Mouse (Mus musculus): ENCODE measurements at regions not wholly inside any gene's neighbourhood (a gene's known extent, or its start where the extent isn't known, plus 50 kb on each side); places are given as distances from the start of the nearest gene placed in this dataset.
"Not testable (repeated sequence)": the region's sequence is repeated elsewhere in the genome, so short reads cannot be mapped to it uniquely, and the experiment has no call there.

DNA sequence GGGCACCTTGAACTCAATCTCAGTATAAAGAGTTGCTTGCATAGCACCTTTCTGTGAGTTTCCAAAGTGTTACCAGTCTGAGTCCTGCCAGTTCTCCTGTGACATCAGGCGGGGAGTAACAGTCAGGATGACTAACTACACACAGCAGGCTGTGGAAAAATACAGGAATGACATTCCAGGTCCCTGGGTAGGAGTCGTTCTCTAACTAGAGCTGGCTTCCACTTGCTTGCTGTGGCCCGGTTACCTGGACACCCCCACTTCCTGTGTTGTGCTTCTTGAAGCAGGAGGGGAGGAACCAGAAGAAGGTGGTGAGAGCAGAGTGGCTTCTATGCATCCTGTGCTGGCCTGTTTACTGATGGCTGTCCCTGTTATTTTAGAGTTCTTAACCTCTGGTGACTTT is 81.0 kb downstream of the Btg1 start:
- WGBS: 46% methylated on average over 3 of the region's 3 CpGs
- H3K4me3 ChIP-seq (replicated peaks; ENCODE audit: extremely low read depth, low read depth, low read length): no peak overlapping the region
- DNase-seq: no peak
- no peaks in the 10 kb centered on the region; the same call in 1 of the 2 replicates for H3K4me1 ChIP-seq (ENCODE audit: control insufficient read depth, insufficient read depth, low read length)
- TF ChIP-seq POLR2A (IDR thresholded peaks at IDR 0.05; ENCODE audit: borderline replicate concordance, extremely low read depth, low read depth, low read length): no peak
- TF ChIP-seq CTCF (IDR thresholded peaks at IDR 0.05; ENCODE audit: insufficient read depth, low read length): no peak

DNA sequence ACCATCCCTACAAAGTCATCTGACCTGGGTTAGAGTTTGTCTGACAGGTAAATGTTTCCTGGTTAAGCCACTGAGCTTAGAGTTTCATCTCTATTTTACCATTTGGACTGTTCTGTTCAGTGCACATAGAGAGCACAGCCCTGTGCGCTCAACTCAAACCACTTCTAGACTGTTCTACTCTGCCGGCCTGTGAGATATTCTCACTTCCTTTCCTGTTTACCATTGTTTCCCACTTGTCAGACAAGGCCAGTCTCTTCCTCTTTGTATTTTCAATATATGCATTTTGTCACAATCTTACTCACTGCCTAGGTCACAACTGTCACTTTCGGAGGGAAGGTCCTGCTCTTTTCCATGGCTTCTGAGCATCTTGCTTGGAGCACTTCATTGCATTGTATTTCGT is 89.8 kb downstream of the Btg1 start:
- WGBS: 79% methylated on average over 4 of the region's 4 CpGs
- DNase-seq: no peak
- H3K4me1 ChIP-seq (ENCODE audit: control insufficient read depth, insufficient read depth, low read length): peaks cover 5% of the 10 kb centered on the region
- no peak overlapping the region for H3K4me3 ChIP-seq (replicated peaks; ENCODE audit: extremely low read depth, low read depth, low read length)
- no peak for TF ChIP-seq POLR2A (IDR thresholded peaks at IDR 0.05; ENCODE audit: borderline replicate concordance, extremely low read depth, low read depth, low read length)
- no peak for TF ChIP-seq CTCF (IDR thresholded peaks at IDR 0.05; ENCODE audit: insufficient read depth, low read length)

DNA sequence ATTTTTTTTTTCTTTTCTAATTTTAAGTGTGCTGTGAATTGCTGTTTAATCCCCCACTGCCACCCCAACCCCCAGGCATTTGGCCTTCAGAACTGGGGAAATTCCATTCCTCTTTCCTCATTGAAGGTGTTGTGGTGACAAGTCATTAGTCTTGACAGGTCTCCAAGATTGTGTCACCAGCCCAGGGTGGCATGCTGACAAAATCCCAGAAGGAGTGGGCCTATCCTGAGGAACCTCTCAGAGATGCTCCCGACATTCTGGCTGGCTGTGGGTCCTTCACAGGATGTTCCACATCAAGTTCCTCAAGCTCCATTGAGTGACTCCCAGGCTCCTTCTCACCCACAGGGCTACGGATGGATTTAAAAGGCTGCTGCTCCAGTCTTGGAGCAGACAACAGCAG is 91.7 kb downstream of the Btg1 start:
- no peak for TF ChIP-seq POLR2A (IDR thresholded peaks at IDR 0.05; ENCODE audit: borderline replicate concordance, extremely low read depth, low read depth, low read length)
- TF ChIP-seq CTCF (IDR thresholded peaks at IDR 0.05; ENCODE audit: insufficient read depth, low read length): no peak
- H3K4me3 ChIP-seq (replicated peaks; ENCODE audit: extremely low read depth, low read depth, low read length): no peak overlapping the region
- WGBS: 47% methylated on average over 2 of the region's 2 CpGs
- H3K4me1 ChIP-seq (ENCODE audit: control insufficient read depth, insufficient read depth, low read length): peaks cover 5% of the 10 kb centered on the region
- peak; percentile 40 for DNase-seq

DNA sequence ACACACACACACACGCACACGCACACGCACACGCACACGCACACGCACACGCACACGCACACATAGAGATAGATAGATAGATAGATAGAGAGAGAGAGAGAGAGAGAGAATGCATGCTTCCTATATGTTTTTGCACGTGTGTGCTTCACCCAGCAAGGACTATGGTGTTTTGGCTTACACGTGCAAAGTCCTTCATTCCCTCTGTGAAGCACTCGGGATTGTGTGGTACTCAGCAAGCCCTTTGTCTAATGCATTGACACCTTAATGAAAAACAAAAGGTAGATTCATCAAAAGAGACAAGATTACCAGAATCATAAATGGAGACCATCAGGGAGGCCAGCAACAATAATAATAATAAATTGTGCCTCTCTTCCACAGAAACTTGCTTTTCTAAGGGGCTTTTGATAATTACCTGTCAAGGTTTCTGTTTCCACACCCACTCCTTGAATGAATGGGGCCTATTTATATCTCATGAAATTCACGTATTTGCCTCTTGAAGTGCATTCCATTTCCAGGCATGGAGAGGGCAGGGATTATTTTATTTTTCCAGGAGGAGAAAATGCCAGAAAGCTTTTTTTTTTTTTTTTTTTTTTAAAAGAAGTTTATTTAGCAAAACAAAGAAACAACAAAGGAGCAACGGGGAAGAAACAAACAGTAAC is 93.0 kb downstream of the Btg1 start:
- WGBS: 79% methylated on average over 13 of the region's 13 CpGs
- TF ChIP-seq POLR2A (IDR thresholded peaks at IDR 0.05; ENCODE audit: borderline replicate concordance, extremely low read depth, low read depth, low read length): no peak
- no peak for TF ChIP-seq CTCF (IDR thresholded peaks at IDR 0.05; ENCODE audit: insufficient read depth, low read length)
- Histone ChIP-seq H3K4me3 (replicated peaks; ENCODE audit: extremely low read depth, low read depth, low read length) (no peak overlapping the region), H3K4me1 (ENCODE audit: control insufficient read depth, insufficient read depth, low read length) (peaks cover 1% of the 10 kb centered on the region)
- no peak for DNase-seq

DNA sequence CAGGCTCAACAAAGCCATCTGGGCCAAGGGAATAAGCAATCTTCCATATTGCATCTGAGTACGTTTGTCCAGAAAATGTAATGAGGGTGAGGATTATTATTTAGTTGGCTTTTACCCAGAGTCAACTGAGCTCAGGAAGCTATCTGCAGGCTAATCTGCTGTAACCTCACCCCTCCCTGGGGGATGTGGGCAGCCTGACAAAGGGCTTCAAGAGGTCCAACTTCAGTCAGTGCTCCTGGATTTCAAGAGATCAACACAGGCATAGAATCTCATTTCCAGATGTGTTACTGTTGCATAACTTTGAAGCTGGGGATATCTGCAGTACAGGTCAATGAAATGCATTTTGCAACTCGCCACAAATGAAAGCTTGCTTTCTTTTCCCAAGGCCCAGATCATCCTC is 95.2 kb downstream of the Btg1 start:
- no peak for DNase-seq
- no peak for TF ChIP-seq CTCF (IDR thresholded peaks at IDR 0.05; ENCODE audit: insufficient read depth, low read length)
- no peak for TF ChIP-seq POLR2A (IDR thresholded peaks at IDR 0.05; ENCODE audit: borderline replicate concordance, extremely low read depth, low read depth, low read length)
- 58% methylated on average over 2 of the region's 2 CpGs for WGBS
- Histone ChIP-seq H3K4me3 (replicated peaks; ENCODE audit: extremely low read depth, low read depth, low read length) (no peak overlapping the region), H3K4me1 (ENCODE audit: control insufficient read depth, insufficient read depth, low read length) (no peaks in the 10 kb centered on the region; the same call in 1 of the 2 replicates)

DNA sequence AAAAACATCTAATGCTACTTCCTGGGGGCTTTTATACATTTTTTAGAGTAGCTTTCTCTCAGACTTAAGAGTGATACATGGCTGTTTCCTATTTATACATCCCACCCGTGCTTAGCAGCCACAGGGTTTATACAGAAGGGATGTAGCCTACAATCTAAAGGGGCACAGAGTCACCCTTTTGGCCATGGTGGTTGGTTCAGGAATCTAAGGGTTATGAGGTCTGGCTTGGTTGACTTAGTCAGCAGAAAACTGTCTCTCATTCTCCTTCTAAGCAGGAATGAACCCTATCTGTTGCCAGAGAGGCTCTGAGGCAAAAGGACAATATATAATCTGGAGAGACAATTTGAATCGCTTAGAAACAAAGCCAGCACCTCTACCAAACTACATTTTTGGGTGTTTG is 97.9 kb downstream of the Btg1 start:
- Histone ChIP-seq H3K4me1 (ENCODE audit: control insufficient read depth, insufficient read depth, low read length) (no peaks in the 10 kb centered on the region), H3K4me3 (replicated peaks; ENCODE audit: extremely low read depth, low read depth, low read length) (no peak overlapping the region)
- no peak for TF ChIP-seq POLR2A (IDR thresholded peaks at IDR 0.05; ENCODE audit: borderline replicate concordance, extremely low read depth, low read depth, low read length)
- no peak for TF ChIP-seq CTCF (IDR thresholded peaks at IDR 0.05; ENCODE audit: insufficient read depth, low read length)
- DNase-seq: no peak
- 76% methylated on average over 2 of the region's 2 CpGs for WGBS

DNA sequence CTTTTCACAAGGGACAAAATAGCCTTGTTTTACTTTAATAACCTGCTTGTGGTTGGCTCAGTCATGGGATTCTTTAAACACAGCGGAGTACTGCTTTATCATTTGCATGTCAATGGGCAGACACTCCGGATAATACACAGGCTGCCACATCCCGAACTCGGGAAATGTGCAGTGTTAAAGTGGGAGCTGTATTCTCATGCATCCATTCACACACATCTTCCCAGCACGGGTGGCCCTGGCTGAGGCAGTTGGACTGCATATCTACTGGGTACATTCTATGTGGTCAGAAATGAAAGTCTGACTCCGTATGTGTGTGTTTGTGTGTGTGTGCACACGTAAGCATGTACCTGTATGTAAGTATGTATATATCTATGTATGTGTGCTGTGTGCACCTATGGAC is 100.5 kb downstream of the Btg1 start:
- WGBS: 81% methylated on average over 7 of the region's 7 CpGs

DNA sequence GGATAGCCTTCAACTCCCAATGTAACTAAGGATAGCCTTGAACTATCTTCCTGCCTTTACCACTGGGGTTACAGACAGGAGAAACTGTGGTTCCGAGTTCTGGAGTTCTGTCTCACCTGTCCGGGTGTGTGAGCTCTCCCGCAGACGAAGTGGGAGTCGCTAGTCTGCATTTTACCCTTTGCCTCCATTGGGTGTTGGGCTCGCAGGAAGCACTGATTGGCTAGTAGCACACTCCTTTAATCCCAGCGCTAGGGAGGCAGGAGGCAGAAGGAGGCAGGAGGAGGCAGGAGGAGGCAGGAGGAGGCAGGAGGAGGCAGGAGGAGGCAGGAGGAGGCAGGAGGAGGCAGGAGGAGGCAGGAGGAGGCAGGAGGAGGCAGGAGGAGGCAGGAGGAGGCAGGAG is 101.9 kb downstream of the Btg1 start:
- WGBS: 95% methylated on average over 7 of the region's 7 CpGs
- not testable (repeated sequence) for H3K4me3 ChIP-seq (replicated peaks; ENCODE audit: extremely low read depth, low read depth, low read length); H3K4me1 ChIP-seq (ENCODE audit: control insufficient read depth, insufficient read depth, low read length); DNase-seq

More for the DNA sequence above, 100.5 kb downstream of the Btg1 start:
- no peak overlapping the region for H3K4me3 ChIP-seq (replicated peaks; ENCODE audit: extremely low read depth, low read depth, low read length)
- DNase-seq: no peak
- TF ChIP-seq POLR2A (IDR thresholded peaks at IDR 0.05; ENCODE audit: borderline replicate concordance, extremely low read depth, low read depth, low read length): no peak
- TF ChIP-seq CTCF (IDR thresholded peaks at IDR 0.05; ENCODE audit: insufficient read depth, low read length): no peak
- H3K4me1 ChIP-seq (ENCODE audit: control insufficient read depth, insufficient read depth, low read length): peaks cover under 1% of the 10 kb centered on the region

DNA sequence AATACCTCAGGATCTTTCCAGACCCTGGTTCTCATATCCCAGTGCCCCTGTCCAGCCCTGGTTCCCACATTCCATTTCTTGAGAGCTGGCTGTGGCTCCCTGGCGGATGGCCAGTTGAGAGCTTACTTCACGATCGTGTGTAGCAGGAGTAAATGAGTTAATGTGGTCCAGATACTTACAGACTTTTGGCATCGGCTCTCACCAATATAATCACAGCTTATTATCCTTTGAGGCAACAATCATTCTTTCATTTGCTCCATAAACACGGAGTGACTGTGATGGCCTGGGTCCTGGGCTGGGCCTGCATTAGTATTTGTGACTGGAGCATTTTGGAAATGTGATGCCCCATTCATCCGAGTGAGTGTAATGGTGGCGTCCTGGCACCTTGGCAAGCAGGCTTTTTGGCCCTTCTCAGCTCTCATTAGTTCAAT is 103.5 kb downstream of the Btg1 start:
- TF ChIP-seq POLR2A (IDR thresholded peaks at IDR 0.05; ENCODE audit: borderline replicate concordance, extremely low read depth, low read depth, low read length) (no peak), CTCF (IDR thresholded peaks at IDR 0.05; ENCODE audit: insufficient read depth, low read length) (no peak)
- 36% methylated on average over 7 of the region's 7 CpGs for WGBS
- Histone ChIP-seq H3K4me3 (replicated peaks; ENCODE audit: extremely low read depth, low read depth, low read length) (no peak overlapping the region), H3K4me1 (ENCODE audit: control insufficient read depth, insufficient read depth, low read length) (peaks cover 3% of the 10 kb centered on the region)
- DNase-seq: no peak

DNA sequence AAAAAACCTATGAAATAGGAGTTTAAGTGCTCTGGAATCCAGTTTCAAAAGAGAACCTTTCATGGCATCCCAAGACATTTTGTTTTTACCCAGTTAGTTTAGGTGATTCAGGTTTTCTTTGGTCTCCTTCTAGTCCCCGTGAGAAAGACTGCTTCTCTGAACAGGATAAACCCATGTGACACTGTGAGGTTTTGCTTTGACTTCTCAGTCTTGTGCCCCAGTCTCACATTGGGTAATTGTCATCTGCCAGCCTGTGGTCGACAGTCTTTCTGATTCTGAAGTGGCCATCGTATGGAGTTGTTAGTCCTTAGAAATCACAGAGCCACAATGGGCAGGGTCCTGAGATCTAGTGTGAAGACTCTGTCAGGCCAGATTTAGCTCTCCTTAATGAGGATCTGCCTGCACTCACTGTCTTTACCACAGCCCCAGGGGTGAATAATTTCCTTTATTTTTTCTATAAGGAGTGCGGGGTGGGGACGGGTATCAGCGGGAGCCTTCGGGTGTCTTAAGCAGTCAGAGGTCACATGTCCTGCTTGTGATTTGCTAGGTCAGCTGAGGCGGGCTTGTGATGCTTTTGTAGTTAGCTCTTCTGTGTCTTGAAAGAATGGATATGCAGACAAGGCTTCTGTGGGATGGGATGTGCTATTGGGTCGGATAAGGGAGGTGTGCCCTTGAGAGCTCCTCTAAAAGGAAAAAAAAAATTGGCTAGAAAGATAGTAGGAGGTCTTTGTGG is 104.3 kb downstream of the Btg1 start:
- TF ChIP-seq POLR2A (IDR thresholded peaks at IDR 0.05; ENCODE audit: borderline replicate concordance, extremely low read depth, low read depth, low read length): no peak
- TF ChIP-seq CTCF (IDR thresholded peaks at IDR 0.05; ENCODE audit: insufficient read depth, low read length): no peak
- DNase-seq: no peak
- 76% methylated on average over 9 of the region's 9 CpGs for WGBS
- Histone ChIP-seq H3K4me3 (replicated peaks; ENCODE audit: extremely low read depth, low read depth, low read length) (no peak overlapping the region), H3K4me1 (ENCODE audit: control insufficient read depth, insufficient read depth, low read length) (peaks cover 3% of the 10 kb centered on the region)

All from lung, adult 2 months (tissue).